Mouse (Mus musculus) small intestine, adult 2 months (tissue): ENCODE measurements at regions not wholly inside any gene's neighbourhood (a gene's known extent, or its start where the extent isn't known, plus 50 kb on each side); places are given as distances from the start of the nearest gene placed in this dataset.

Source experiments
- CTCF ChIP-seq: fragments of 200-500 bp; IDR thresholded peaks from 2 replicates; pipeline ENCODE4 v1.5.1; 2012; ENCODE audit warnings: low read depth, mild to moderate bottlenecking, control low read depth, inconsistent platforms, low read length, moderate library complexity, mixed read lengths; ENCODE audit not compliant: insufficient replicate concordance, insufficient read length; ENCODE audit errors: extremely low read depth
- POLR2A ChIP-seq: fragments of 200-500 bp; IDR thresholded peaks from 2 replicates; pipeline ENCODE4 v1.6.1; 2012; ENCODE audit warnings: low read depth, mild to moderate bottlenecking, control low read depth, inconsistent platforms, low read length, moderate library complexity

DNA sequence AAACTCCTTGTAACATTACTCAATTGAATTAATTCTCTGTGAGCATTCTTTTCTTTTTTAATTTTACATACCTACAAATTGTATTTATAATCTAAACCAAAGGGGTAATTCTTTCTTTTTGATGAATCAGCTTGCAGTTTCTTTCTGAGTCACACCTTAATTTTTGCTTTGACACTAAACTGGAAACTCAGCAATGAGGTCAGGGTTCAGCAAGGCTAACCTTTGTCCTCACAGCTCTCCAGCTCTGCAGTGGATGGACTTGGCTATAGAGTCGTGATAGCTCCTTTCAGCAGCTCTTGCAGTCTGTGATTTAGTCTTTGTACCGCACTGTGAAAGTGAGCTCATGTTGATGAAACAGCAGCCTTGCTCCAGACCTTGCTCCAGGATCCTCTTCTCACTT, 1093.0 kb upstream of the 2610301B20Rik start:
- TF ChIP-seq CTCF, result no peak
- TF ChIP-seq POLR2A, result no peak
